Mouse (Mus musculus): ENCODE results near the gene Iyd. TPM values are rescaled to one million over a fixed set of nuclear protein-coding genes. Genes with fewer than 3 reads are reported as not detected.

Gene Iyd
- polyA plus RNA-seq, 1 experiment from 2014 or later = 0.46 TPM

Other genes starting within 250 kb of the Iyd start
- gene Ppp1r14c, start 174.2 kb upstream of the Iyd start, polyA plus RNA-seq (2015; fragmentation: Nextera tagmentation; extraction: Ambion mirVana) = 11.4 and 12.4 TPM in 2 replicates
- 18.4 and 21.8 TPM in 2 replicates for gene Plekhg1, start 200.1 kb downstream of the Iyd start, polyA plus RNA-seq (2015; fragmentation: Nextera tagmentation; extraction: Ambion mirVana)